Mouse (Mus musculus) R1 (cell line): ENCODE results near the gene Pitpnc1.

Experiments used
- DNase-seq: peaks from one replicate; pipeline ENCODE4 v3.0.0-alpha.2; 2018; ENCODE audit warnings: low read depth, low spot score

Pitpnc1 gene

GRCm38 (mm10) chr11:107282481-107282880 is 188.0 kb downstream of the Pitpnc1 start:
- DNase-seq: no peak

- DNase-seq: no peak
Observed at GRCm38 (mm10) chr11:107279258-107279657, 191.2 kb downstream of the Pitpnc1 start.

GRCm38 (mm10) chr11:107276898-107277297 is 193.6 kb downstream of the Pitpnc1 start:
- peak; percentile 87 for DNase-seq

GRCm38 (mm10) chr11:107276337-107276736 is 194.2 kb downstream of the Pitpnc1 start:
- peak; percentile 32 for DNase-seq

- DNase-seq: peak; percentile 67
Observed at GRCm38 (mm10) chr11:107275902-107276301, 194.6 kb downstream of the Pitpnc1 start.

DNA sequence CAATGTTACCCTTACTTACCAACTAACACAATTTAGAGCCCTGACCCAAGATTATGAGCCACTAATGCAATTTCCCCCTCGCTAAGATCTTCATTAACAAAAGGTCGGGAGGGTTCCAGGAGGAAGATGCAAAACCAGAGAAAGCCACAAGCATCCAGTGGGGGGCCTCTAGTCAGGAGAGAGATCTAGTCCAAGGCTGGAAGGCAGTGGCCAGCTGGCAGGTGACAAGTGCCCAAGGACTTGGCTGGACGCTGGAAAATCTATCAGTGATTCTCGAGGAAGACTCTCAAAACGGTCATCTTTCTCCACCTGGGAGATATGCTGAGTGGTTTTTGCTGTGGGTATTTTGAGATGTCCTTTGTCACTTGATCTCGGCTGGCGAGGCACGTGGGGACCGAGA is 196.3 kb downstream of the Pitpnc1 start:
- no peak for DNase-seq

DNA sequence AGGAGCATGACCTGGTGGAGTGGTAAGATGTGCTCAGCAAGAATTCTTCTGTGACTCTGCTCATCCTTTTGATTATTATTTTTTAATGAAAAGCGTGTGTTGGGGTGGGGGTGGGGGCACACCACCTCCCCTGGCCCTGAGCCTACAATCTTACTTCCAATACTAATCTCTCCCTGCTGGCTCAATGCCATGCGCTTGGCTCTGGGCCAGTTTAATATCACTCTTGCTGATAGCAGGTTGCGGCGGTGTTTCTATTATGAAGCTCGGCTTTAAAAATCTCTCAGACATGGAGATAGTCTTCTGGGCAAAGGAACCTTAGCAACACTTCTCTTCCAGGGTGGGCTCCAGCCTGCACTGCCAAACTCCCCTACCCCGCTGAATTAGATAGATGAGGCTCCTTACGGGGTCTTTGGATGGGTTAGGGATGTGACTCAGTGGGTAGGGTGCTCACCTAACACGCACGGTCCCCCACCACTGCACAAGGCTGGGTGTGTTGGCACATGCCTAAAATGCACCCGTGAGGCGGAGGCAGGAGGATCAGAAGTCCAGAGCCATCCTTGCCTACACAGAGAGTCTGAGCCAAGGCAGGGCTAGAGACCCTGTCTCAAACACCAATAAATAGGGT is 198.0 kb downstream of the Pitpnc1 start:
- DNase-seq: no peak

- DNase-seq: no peak
Observed at GRCm38 (mm10) chr11:107270564-107270963, 199.9 kb downstream of the Pitpnc1 start.

GRCm38 (mm10) chr11:107267522-107267921 is 203.0 kb downstream of the Pitpnc1 start:
- DNase-seq: peak; percentile 66

DNA sequence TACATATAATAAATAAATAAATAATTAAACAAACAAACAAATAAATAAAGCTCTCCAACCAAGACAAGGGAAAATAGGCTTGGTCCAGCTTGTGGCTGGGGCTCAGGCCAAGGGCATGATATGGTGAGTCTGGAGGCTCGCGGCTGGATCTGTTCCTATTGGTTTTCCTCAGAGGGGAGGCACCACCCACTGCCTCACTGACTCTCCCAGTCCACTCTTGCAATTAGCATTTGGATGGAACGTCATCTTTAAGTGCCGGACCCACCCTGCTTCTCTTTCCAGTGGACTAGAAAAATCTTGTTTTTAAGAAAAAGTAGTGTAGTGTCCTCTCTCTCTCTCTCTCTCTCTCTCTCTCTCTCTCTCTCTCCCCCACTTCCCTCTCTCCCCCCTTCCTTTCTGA is 204.6 kb downstream of the Pitpnc1 start:
- peak; percentile 77 for DNase-seq

GRCm38 (mm10) chr11:107264889-107265615 is 205.4 kb downstream of the Pitpnc1 start:
- peak; percentile 27 for DNase-seq

- DNase-seq: no peak
Observed at GRCm38 (mm10) chr11:107263838-107264237, 206.7 kb downstream of the Pitpnc1 start.

DNA sequence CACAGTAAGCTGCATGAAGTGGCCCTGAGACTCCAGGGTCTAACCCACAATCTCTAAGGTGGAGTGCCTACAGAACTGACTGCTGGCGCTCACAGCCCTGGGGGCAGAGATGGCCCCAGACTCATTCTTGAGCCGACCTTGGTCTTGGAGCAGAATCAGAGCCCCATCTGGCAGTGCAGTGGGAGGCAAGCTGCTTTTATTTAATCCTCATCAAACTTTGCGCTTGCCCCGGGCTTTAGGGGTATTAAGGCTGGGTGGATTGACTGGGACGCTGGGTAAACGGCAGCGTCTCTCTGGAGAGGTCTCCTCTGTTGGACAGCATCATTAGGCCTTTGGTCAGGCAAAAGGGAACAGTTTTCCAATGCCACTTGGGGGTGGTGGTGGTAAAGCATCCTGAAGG is 211.1 kb downstream of the Pitpnc1 start:
- no peak for DNase-seq

DNA sequence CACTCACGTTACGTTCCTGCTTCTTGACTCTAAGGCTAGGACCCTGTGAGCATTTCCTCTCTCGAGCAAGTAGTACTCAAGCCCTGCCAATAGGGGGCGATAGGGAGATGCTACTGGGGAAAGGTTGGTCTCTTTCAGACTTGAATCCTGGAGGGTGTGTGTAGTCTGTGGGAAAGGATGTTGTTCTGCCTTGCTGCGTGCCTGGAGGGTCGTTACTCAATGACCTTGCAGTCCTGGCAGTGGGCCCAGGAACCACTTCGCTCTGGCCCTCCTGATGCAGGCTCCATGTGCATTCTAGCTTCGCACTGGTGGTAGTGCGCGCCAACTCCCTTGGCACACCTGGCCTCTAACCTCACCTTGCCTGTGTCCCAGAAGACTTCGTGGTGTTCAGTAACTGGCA is 215.3 kb downstream of the Pitpnc1 start:
- peak; percentile 85 for DNase-seq

- DNase-seq: no peak
Observed at GRCm38 (mm10) chr11:107254181-107254580, 216.3 kb downstream of the Pitpnc1 start.

GRCm38 (mm10) chr11:107252026-107252425 is 218.5 kb downstream of the Pitpnc1 start:
- no peak for DNase-seq

DNA sequence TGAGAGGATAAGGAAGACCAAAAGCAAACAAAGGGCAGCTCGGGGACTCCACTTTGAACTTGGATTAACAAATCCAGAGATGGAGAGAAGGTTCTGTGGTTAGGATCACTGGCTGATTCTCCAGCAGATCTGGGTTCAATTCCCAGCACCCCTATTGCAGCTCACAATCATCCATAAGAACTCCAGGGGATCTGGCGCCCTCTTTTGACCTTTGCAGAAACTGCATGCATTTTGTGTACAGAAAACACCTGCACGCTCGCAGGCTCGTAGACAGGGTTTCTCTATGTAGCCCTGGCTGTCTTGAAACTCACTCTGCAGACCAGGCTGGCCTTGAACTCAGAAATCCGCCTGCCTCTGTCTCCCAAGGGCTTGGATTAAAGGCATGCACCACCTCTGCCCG is 219.0 kb downstream of the Pitpnc1 start:
- peak; percentile 79 for DNase-seq

- no peak for DNase-seq
Observed at GRCm38 (mm10) chr11:107250882-107251281, 219.6 kb downstream of the Pitpnc1 start.

DNA sequence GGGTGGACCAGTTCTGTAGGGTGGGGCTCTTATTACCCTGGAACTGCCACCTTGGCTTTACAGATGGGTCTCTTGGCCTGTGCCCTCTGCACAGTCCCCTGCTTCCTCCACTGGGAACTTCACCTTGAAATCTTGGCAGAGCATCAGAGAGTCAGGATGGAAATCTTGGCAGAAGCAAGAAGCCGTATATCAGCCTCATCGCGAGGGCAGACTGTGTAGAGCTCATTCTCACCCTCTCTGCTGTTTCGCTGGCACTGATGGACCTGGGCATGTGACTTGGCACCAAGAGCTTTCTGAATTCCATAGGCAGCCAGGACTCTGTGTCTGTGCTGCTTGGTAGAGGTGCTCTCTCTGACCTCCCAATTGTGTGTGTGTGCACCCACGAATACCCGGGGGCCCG is 221.7 kb downstream of the Pitpnc1 start:
- no peak for DNase-seq

DNA sequence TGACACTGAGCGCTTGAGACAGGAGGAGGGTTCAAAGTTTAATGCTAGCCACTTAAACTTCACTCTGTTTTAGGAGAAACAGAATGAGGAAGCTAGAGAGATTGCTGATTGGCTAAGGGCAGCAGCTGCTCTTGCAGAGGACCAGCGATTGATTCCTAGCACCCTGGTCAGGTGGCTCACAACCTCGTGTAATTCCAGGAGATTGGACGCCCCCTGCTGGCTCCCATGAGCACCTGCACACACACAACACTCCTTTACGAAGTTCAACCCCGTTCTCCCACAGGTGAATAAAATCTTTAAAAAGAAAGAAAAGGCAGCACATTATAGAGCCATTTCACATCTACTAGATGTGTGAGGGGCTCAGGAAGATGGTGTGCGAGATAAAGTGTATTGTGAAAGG is 224.8 kb downstream of the Pitpnc1 start:
- DNase-seq: peak; percentile 63

GRCm38 (mm10) chr11:107243126-107243525 is 227.4 kb downstream of the Pitpnc1 start:
- peak; percentile 75 for DNase-seq

DNA sequence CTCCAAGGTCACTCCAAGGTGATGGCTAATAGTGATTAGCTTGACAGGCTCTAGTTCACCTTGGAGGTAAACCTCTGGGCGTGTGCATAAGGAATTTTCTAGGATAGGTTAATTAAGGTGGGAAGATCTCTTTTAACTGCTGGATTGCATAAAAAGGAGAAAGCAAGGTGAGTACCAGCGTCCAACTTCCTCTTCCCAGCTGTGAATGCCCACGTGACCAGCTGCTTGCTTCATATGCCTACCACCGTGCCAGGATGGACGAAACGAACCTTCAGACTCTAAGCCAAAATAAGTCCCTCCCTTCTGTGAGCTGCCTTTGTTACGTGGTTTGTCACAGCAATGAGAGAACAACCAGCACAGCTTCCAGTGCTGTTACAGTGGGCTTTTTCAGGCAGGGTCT is 228.8 kb downstream of the Pitpnc1 start:
- DNase-seq: peak; percentile 57

DNA sequence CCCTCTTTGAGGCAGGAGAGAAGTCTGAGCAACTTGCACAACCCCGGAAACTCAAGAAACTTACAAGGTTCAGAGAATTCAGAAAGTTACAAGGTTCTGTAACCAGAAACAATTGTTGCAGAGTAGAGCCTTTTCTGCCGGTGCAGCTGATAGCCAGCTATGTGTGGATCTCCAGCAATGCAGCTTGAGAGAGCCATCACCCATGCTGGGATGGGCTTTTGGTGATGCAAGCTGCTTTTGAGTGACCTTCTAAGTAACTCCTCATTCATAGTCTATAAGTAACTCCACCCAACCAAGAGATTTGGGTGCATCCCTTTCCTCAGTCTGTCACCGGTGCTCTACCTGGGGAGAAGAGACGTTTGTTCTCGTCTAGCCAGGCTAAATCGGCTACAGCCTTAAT is 232.0 kb downstream of the Pitpnc1 start:
- DNase-seq: peak; percentile 59
